Mouse (Mus musculus) cerebellum, adult 2 months (tissue): ENCODE data around the gene Smco3. TPM values are rescaled to one million over a fixed set of nuclear protein-coding genes. Genes with fewer than 3 reads are reported as not detected.
A peak's percentile ranks its signal among the peaks of the same experiment; 100 is the strongest.

Experiments used
- DNase-seq, 2 experiments: peaks; one replicate each; pipeline ENCODE4 v3.0.0; 2021
- H3K27ac ChIP-seq: fragments of 200-500 bp; 2 replicates; pipeline ENCODE4 v1.5.1; 2012; ENCODE audit warnings: low read length, control low read depth, inconsistent platforms; ENCODE audit not compliant: insufficient read depth
- H3K27me3 ChIP-seq: fragments of 200-500 bp; 2 replicates; pipeline ENCODE4 v1.6.1; 2012; ENCODE audit warnings: inconsistent platforms, mild to moderate bottlenecking, low read length, moderate library complexity; ENCODE audit not compliant: control insufficient read depth, insufficient read depth
- H3K4me1 ChIP-seq: fragments of 200-500 bp; 2 replicates; pipeline ENCODE4 v1.6.1; 2011; ENCODE audit warnings: low read length; ENCODE audit not compliant: control insufficient read depth, insufficient read depth
- H3K4me3 ChIP-seq: fragments of 200-500 bp; replicated peaks from 2 replicates; pipeline ENCODE3; 2011; ENCODE audit warnings: mild to moderate bottlenecking, low read depth, low read length, control low read depth; ENCODE audit not compliant: insufficient read depth
- CTCF ChIP-seq: fragments of 200-500 bp; IDR thresholded peaks from 2 replicates; pipeline ENCODE4 v1.5.1; 2011; ENCODE audit warnings: low read depth, mild to moderate bottlenecking, control low read depth, low read length, moderate library complexity, borderline replicate concordance; ENCODE audit not compliant: insufficient read depth
- POLR2A ChIP-seq: fragments of 200-500 bp; IDR thresholded peaks from 2 replicates; pipeline ENCODE4 v1.6.1; 2011; ENCODE audit warnings: low read length, control low read depth, borderline replicate concordance; ENCODE audit not compliant: insufficient read depth
- WGBS: fragments of 180-500 bp; shearing (Covaris S2); methylation state at CpG from one replicate; pipeline ENCODE4 v1.1.7; 2018; 5-methylcytosine and 5-hydroxymethylcytosine counted together
- polyA plus RNA-seq: library from polyadenylated mRNA; depleted of rRNA; stranded (reverse); fragments of >200 nt; gene quantifications from 2 replicates; pipeline ENCODE4 v1.2.3, GENCODE M21; 2012

Gene Smco3
- polyA plus RNA-seq, 1 experiment = 8.8 TPM

- Histone ChIP-seq H3K4me1 (no peaks in the 10 kb centered on the region), H3K27me3 (no peaks in the 10 kb centered on the region), H3K4me3 (no peak overlapping the region), H3K27ac (peak overlapping the region; percentile 53; the same call in 1 of the 2 replicates)
- TF ChIP-seq POLR2A = no peak
- TF ChIP-seq CTCF = no peak
- no peak for DNase-seq
- whole genome bisulfite sequencing = 66% methylated on average over 5 of the region's 5 CpGs
Observed at GRCm38 (mm10) chr6:136845706-136846480, 10.6 kb upstream of the Smco3 start.

DNA sequence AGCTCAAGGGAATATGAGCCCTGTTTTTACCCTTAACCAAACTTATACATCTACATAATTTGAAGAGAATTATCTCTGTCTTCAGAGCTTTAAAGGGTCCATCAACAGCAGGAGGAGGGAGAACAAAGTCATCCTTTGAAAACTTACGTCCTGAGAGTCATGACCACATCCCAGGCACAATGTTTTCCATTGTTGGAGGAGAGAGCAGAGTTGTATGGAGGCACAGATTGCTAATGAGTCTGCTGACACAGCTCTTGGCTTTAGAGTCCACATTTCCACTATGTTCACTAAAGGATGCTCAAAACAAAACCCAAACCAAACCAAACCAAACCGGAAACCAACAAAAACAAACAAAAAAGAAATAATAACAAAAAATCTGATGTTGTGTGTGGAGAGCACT is 9.7 kb upstream of the Smco3 start:
- H3K27ac ChIP-seq = no peak overlapping the region; the same call in 1 of the 2 replicates
- H3K27me3 ChIP-seq = no peaks in the 10 kb centered on the region
- DNase-seq = no peak
- TF ChIP-seq POLR2A (no peak), CTCF (no peak)
- H3K4me3 ChIP-seq = no peak overlapping the region
- no peaks in the 10 kb centered on the region for H3K4me1 ChIP-seq
- 54% methylated on average over 2 of the region's 2 CpGs for WGBS

DNA sequence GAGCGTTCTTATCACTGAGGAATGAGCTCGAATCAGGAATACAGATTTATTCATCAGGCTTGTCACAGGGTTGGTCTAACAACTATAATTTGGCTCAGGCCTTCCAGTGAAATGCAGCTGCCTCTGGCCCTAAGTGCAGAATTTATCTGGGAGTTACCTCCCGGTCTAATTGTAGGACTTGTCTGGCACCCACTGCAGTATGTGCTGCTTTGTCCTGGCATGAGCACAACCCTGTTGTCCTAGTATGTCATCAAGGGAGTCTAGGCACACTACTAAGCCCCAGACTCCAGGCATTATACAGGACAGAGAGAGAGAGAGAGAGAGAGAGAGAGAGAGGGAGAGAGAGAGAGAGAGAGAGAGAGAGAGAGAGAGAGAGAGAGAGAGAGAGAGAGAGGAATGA is 2.1 kb upstream of the Smco3 start:
- DNase-seq = no peak

GRCm38 (mm10) chr6:136831712-136832111 is 3.5 kb downstream of the Smco3 start:
- Histone ChIP-seq H3K27ac (no peak overlapping the region), H3K27me3 (no peaks in the 10 kb centered on the region), H3K4me3 (no peak overlapping the region), H3K4me1 (peaks cover 2% of the 10 kb centered on the region; the same call in 1 of the 2 replicates)
- TF ChIP-seq CTCF (no peak), POLR2A (no peak)
- no peak for DNase-seq
- WGBS = 66% methylated on average over 5 of the region's 5 CpGs

More for the DNA sequence above, 2.1 kb upstream of the Smco3 start:
- no peak overlapping the region for H3K4me3 ChIP-seq
- no peak for TF ChIP-seq CTCF
- no peak for TF ChIP-seq POLR2A
- H3K4me1 ChIP-seq = no peaks in the 10 kb centered on the region
- no peaks in the 10 kb centered on the region for H3K27me3 ChIP-seq
- H3K27ac ChIP-seq = no peak overlapping the region
- WGBS = 74% methylated on average over 3 of the region's 3 CpGs

DNA sequence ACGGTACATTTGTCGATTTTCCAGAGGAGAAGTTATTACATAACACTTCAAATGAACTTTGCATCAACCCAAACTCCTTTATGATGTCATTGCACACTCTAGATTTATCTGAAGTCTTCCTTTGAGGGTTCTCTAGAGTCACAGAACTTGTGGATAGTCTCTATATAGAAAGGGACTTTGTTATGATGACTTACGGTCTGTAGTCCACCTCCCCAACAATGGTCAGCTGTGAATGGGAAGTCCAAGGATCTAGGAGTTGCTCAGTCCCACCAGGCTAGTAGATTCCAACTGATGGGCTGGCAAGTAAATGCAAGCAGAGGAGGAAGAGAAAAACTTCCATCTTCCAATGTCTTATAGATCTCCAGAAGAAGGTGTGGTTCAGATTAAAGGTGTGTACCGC is 6.6 kb downstream of the Smco3 start:
- TF ChIP-seq CTCF = no peak
- no peak for TF ChIP-seq POLR2A
- Histone ChIP-seq H3K27me3 (no peaks in the 10 kb centered on the region), H3K27ac (no peak overlapping the region; the same call in 1 of the 2 replicates), H3K4me1 (peaks cover 5% of the 10 kb centered on the region; the same call in 1 of the 2 replicates), H3K4me3 (peak overlapping the region; percentile 46)
- 34% methylated on average over 4 of the region's 4 CpGs for WGBS
- DNase-seq = no peak

DNA sequence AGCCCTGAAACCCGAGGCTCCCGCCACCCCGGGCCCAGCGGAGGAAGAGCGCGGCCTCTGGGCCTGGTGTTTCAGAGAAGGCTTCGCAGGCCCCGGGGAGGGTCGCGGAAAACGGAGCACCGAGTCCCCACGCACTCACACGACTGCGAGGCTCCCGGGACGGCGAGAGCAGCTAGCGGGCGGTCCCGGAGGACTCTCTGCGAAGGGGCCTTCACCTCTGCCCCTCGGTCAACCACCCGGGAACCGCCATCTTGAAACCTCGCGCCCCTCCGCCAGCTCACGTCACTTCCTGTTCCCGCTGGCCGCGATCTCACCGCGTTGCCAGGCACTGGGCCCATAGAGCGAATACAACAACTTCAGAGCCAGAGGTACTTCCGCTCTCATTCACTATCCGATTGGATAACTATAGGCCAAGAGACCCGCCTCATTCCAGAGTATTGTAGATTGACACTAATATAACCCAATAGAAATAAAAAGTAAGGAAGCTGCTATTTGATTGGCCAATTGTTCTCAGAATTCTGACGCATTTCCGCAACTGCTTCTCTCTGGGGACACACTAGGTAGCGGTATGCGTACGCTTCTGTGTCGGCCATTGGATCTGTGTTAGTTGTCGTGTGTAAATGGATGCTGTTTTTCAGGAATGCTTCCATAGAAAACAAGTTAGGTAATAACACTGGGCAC is 7.2 kb downstream of the Smco3 start, which contains the start of gene Wbp11:
Gene Wbp11, minus strand, starts transcription at position 353 of the 681 bp plus-strand sequence.
- peak; percentile 96 to 99 for DNase-seq
- Histone ChIP-seq H3K4me1 (peaks cover 5% of the 10 kb centered on the region; the same call in 1 of the 2 replicates), H3K27ac (peak within 1 kb of the TSS; percentile 72), H3K4me3 (peak within 1 kb of the TSS; percentile 79), H3K27me3 (no peaks in the 10 kb centered on the region)
- TF ChIP-seq CTCF (no peak), POLR2A (peak; percentile 91; the same call in 1 of the 2 replicates)
- under 1% methylated on average over 45 of the region's 45 CpGs for WGBS

DNA sequence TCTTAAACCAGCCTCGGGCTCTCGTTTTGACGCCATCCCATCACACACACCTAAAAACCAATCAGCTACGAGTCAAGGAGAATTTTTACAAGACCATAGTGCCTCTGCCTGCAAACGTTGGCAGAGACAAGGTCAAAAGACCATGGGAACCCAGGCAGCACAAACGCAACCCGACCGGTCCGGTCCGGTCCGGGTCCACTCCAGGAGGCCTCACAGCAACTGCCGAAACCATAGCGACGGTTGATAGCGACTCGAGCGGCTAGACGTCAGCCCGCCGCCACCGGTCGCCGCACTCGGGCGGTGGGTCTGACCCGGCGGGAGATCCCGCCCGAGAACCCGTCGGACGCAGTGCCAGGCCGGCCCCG is 7.8 kb downstream of the Smco3 start, which contains the start of gene BC049715:
Gene BC049715, plus strand, starts transcription at position 111 of the 365 bp plus-strand sequence.
- under 1% methylated on average over 34 of the region's 34 CpGs for WGBS
- Histone ChIP-seq H3K4me3 (peak within 1 kb of the TSS; percentile 79), H3K27ac (peak within 1 kb of the TSS; percentile 72), H3K4me1 (peaks cover 5% of the 10 kb centered on the region; the same call in 1 of the 2 replicates), H3K27me3 (no peaks in the 10 kb centered on the region)
- TF ChIP-seq POLR2A (no peak), CTCF (no peak)
- no peak for DNase-seq
